Mouse (Mus musculus) CH12F3 (cell line): ENCODE measurements around the gene Pax8.

ENCODE experiments used
- in situ Hi-C: fragments of 300-500 bp; cut with MboI; formaldehyde crosslinking; loops from 2 replicates; pipeline ENCODE4 v1.14.3; 2020; ENCODE audit warnings: low sequenced_read_pairs

The Pax8 gene

GRCm38 (mm10) chr2:24475420-24475819 is at the start of gene Pax8:
Pax8 (minus strand) TSS chr2:24475599.
- in situ Hi-C loops = no loop called here

GRCm38 (mm10) chr2:24521430-24522226 is 46.2 kb upstream of the Pax8 start:
- in situ Hi-C loops = no loop called here

- in situ Hi-C loops = no loop called here
Measured at GRCm38 (mm10) chr2:24520576-24521272, 45.3 kb upstream of the Pax8 start.

- in situ Hi-C loops = no loop called here
Measured at GRCm38 (mm10) chr2:24516946-24517345, 41.5 kb upstream of the Pax8 start.

GRCm38 (mm10) chr2:24507359-24507758 is 32.0 kb upstream of the Pax8 start:
- in situ Hi-C loops = no loop called here

GRCm38 (mm10) chr2:24502963-24503471 is 27.6 kb upstream of the Pax8 start:
- in situ Hi-C loops = no loop called here

GRCm38 (mm10) chr2:24500921-24501320 is 25.5 kb upstream of the Pax8 start:
- in situ Hi-C loops = no loop called here

GRCm38 (mm10) chr2:24490564-24490963 is 15.2 kb upstream of the Pax8 start:
- in situ Hi-C loops = no loop called here

GRCm38 (mm10) chr2:24488660-24489059 is 13.3 kb upstream of the Pax8 start:
- in situ Hi-C loops = no loop called here

- in situ Hi-C loops = no loop called here
Measured at GRCm38 (mm10) chr2:24487056-24487825, 11.8 kb upstream of the Pax8 start.

- in situ Hi-C loops = no loop called here
Measured at GRCm38 (mm10) chr2:24485398-24485797, 10.0 kb upstream of the Pax8 start.

- in situ Hi-C loops = no loop called here
Measured at GRCm38 (mm10) chr2:24479906-24480305, 4.5 kb upstream of the Pax8 start.

GRCm38 (mm10) chr2:24479151-24479550 is 3.8 kb upstream of the Pax8 start:
- in situ Hi-C loops = no loop called here

- in situ Hi-C loops = no loop called here
Measured at GRCm38 (mm10) chr2:24478611-24479010, 3.2 kb upstream of the Pax8 start.

- in situ Hi-C loops = no loop called here
Measured at GRCm38 (mm10) chr2:24474514-24475378, 653 bp downstream of the Pax8 start.

GRCm38 (mm10) chr2:24473641-24474511 is 1.5 kb downstream of the Pax8 start:
- in situ Hi-C loops = no loop called here

- in situ Hi-C loops = no loop called here
Measured at GRCm38 (mm10) chr2:24472677-24473076, 2.7 kb downstream of the Pax8 start.

- in situ Hi-C loops = no loop called here
Measured at GRCm38 (mm10) chr2:24472111-24472510, 3.3 kb downstream of the Pax8 start.

- in situ Hi-C loops = no loop called here
Measured at GRCm38 (mm10) chr2:24469102-24469501, 6.3 kb downstream of the Pax8 start.
